Mouse (Mus musculus) brown adipose tissue, adult 24 weeks (tissue): ENCODE data around the gene Ndufs1. TPM values are rescaled to one million over a fixed set of nuclear protein-coding genes. Genes with fewer than 3 reads are reported as not detected.

Experiments used
- H3K27ac ChIP-seq: fragments of 200-500 bp; replicated peaks from 2 replicates; pipeline ENCODE4 v1.5.1; 2012; ENCODE audit warnings: low read depth, mild to moderate bottlenecking, low read length
- H3K4me1 ChIP-seq: fragments of 200-500 bp; 2 replicates; pipeline ENCODE4 v1.6.1; 2012; ENCODE audit warnings: low read length, mixed read lengths; ENCODE audit not compliant: control insufficient read depth, insufficient read depth, insufficient read length
- H3K4me3 ChIP-seq: fragments of 200-500 bp; 2 replicates; pipeline ENCODE4 v1.5.1; 2012; ENCODE audit warnings: low read depth, mild to moderate bottlenecking, low read length, moderate library complexity; ENCODE audit not compliant: insufficient read depth
- polyA plus RNA-seq: library from polyadenylated mRNA; stranded (reverse); fragments of >200 nt; gene quantifications from 2 replicates; pipeline ENCODE4 v1.2.4, GENCODE M21; 2012; ENCODE audit not compliant: missing spikeins, insufficient read depth, insufficient read length

Gene Ndufs1
- polyA plus RNA-seq, result 837 and 962 TPM in 2 replicates

DNA sequence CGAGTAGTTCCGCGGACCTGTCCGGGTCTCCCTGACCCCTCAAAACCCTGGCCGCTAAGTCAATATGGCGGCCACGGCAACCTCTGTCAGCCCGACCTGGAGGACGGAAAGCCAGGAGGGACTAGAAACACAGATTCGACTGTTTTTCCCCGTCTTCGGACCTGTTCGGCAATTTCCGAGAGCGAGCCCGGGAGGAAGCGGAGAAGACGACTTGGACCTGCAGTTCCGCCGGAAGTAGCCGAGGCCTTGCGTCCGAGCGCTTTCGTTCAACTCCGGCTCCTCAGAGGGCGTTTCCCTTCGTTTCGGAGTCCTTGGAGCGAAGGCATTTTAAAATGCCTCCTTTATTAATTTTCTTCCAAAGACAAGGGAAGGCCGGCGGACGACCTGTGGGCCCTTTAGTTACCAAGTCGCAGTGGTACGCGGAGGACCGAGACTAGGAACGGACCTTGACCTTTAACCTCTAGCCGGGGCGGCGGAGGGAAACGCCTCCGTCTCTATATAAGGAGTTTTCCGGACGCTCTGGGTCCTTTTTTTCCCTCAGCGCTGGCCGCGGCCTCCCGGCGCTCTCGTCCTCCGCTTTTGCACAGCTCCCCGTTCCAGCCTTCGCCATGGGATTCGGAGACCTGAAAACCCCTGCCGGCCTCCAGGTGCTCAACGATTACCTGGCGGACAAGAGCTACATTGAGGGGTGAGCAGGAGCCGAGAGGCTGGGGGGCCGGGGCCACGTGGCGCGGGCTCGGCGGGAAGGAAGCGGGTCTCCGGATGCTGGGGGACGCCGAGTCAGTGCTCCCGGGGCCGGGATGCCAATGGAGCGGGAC lies at the start of gene Ndufs1, which contains the start of gene Eef1b2:
Ndufs1 (minus strand) TSS at position 230 of the 818 bp plus-strand sequence.
Eef1b2 (plus strand) TSS at position 222 of the 818 bp plus-strand sequence.
- Histone ChIP-seq H3K4me3 (peak within 1 kb of the TSS; percentile 80), H3K27ac (peak within 1 kb of the TSS; percentile 97), H3K4me1 (peaks cover 8% of the 10 kb centered on the region; the same call in 1 of the 2 replicates)

DNA sequence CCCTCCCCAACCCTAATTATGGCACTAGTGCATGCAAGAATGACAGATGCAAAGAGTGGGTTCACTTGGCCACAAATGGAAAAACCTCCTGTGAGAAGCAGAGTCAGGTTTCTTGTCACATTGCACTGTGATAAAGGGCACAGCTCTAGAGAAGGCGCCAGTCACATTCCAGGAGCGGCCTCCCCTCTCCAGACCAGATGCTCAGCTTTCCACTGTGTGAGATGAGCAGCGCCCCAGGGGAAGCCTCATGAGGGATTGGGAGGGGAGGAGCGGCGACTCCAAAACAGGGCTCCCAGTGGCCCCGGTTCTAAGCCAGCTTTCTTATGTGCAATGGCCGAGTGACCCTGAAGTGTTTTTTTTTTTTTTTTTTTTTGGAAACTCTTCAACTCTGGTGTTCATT lies 49.3 kb upstream of the Ndufs1 start:
- H3K4me3 ChIP-seq, result no peak overlapping the region
- H3K27ac ChIP-seq, result no peak overlapping the region
- H3K4me1 ChIP-seq, result no peaks in the 10 kb centered on the region

DNA sequence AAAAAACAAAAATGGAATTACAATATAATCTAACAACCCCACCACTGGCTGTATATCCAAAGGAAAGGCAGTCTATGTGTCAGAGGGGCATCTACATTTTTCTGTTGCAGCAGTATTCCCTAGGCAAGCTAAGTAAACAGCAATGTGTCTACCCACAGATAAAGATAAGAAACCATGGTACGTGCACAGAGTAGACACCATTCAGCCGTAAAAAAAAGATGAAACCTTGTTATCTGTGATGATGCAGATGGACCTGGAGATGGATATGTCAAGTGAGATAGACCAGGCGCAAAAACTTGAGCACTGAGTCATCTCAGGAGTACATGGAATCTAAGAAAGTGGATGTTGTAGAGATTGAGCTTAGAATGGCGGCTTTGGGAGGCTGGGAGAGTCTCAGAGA lies 48.4 kb upstream of the Ndufs1 start:
- Histone ChIP-seq H3K4me1 (no peaks in the 10 kb centered on the region), H3K27ac (no peak overlapping the region), H3K4me3 (no peak overlapping the region)

DNA sequence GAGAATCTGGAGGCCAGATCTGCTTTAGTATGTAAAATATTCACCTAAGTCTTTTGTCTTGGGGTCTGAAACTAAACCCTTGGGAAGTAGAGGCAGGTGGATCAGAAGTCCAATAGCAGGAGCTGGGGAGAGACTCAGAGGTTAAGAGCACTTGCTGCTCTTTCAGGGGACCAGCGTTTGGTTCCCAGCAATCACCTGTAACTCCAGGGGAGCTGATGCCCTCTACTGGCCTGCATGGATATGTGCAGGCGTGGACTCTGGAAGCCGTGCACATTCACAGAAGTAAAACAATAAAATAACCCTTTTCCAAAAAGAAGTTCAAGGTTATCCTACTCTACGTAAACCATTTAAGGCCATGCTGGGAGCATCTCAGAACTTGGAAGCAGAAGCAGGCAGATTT lies 42.6 kb upstream of the Ndufs1 start:
- no peaks in the 10 kb centered on the region for H3K4me1 ChIP-seq
- no peak overlapping the region for H3K27ac ChIP-seq
- H3K4me3 ChIP-seq, result no peak overlapping the region

DNA sequence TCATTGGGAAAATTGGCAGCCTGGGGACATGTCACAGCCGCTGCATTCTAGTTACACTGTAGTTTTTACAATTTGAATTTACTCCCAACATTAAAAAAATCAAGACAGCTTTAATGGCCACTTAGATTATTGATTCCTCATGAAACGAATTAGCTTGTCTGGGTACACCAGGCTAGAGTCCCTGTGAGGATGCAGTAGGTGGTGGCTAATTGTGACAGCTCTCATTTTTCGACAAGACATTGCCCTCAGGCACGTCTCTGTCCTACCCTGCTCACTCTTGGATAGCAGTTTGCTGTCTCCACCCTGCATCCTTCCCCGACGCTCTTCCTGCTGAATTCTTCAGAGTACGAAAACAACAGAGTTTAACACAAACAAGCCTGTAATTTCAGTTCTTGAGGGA lies 38.0 kb upstream of the Ndufs1 start:
- peak overlapping the region; percentile 78 for H3K27ac ChIP-seq
- H3K4me1 ChIP-seq, result no peaks in the 10 kb centered on the region
- peak overlapping the region; percentile 25; the same call in 1 of the 2 replicates for H3K4me3 ChIP-seq

DNA sequence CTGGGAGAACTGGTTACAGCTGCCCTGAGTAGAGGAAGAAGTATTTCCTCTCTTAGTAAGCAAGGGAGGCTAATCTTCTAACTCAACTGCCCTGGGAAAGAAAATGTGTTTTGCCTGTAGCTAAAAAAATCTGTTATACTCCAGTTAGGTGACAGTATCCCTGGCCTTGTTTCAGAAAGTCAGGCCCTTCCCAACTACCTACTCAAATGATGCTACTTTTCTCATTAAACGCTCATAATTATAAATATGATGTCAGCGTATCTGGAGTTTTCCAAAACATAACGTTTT lies 37.6 kb upstream of the Ndufs1 start, which contains the start of gene Gpr1:
Gpr1 (minus strand) TSS at position 273 of the 288 bp plus-strand sequence.
- H3K4me1 ChIP-seq, result no peaks in the 10 kb centered on the region
- H3K4me3 ChIP-seq, result peak within 1 kb of the TSS; percentile 25; the same call in 1 of the 2 replicates
- peak within 1 kb of the TSS; percentile 78 for H3K27ac ChIP-seq

DNA sequence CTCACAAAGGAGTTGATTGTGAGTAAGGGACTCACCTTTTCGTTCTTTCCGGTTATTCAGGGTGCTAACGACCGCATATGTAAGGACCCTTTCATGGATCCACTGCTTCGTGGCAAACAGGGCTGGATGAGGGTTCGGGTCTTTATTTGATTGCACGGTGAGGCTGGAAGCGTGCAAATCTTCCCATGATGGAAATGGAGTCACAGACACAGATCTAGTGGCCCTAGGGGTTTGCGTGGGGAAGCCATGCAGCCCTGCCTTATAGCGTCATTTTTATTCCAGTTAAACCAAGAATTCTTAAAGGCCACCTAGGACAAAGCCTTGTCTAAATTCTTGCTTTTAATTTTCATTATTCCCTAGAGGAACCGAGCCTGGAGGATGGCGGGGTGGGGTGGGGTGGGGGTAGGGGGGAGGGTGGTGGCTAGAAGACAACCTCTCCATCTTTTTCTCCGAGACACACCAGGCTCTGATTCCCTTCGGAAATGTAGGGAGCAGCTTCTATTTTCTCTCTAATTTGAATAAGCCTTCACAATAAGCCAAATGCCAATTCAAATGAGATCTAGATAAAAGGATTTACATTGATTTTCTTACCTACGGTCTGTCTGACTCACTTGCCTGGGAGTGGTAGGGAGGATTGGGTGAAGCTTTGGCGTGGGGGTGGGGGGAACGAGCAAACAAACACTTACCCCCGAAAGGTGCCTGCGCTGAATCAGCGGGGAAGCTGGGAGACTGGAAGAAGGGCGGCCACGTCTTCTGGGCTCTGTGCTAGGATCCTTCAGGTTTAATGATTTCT lies 37.0 kb upstream of the Ndufs1 start:
- Histone ChIP-seq H3K27ac (peak overlapping the region; percentile 35), H3K4me1 (no peaks in the 10 kb centered on the region), H3K4me3 (0 out of 2 replicates have a peak overlapping the region, but pooled peaks have one; percentile 12)

DNA sequence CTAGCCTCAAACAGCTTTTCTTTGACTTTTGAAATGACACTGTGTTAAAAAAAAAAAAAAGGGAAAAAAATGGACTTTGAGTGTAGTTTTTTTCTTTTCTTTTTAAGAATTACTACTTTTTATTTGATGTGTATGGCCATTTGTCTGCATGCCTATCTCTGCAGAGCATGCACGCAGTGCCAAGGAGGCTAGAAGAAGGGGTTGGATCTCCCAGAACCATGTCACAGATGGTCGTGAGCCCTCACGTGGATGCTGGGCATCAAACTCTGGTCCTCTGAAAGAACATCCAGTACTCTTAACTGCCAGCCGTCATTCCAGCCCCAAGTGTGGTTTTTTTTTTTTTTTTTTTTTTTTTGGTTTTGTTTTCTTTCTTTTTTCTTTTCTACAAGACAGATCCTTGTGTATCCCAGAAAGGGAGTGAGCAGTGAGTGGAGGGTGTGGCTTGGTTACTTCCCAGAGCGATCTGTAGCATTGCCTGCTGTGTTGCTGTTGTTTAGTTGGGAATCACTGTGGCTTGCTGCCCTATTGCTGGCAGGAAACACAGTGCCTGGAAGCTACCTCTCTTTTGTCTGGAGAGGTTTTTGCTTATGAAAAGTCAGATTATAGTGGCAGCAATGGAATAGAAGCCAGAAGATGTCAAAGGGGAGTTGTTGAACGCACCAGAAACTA lies 33.4 kb upstream of the Ndufs1 start:
- no peaks in the 10 kb centered on the region for H3K4me1 ChIP-seq
- H3K4me3 ChIP-seq, result no peak overlapping the region
- no peak overlapping the region for H3K27ac ChIP-seq

DNA sequence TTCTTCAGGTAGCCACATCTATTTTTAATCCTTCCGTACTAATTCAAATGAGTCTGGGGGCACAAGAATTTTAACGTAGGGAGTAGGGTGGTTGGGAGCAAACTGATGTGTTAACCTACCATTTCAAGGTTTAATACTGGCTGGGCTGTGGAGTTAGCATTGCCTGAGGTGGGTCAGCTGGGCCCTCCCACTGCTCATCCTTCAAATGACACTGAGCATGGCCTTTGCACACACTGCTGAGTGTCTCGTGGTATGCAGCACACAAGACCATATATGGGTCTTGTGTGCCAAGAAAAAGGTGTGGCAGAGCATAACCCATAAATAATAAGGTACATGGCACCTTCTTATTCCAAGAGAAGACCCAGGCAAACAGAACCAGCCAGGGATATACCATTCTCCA lies 31.0 kb upstream of the Ndufs1 start:
- Histone ChIP-seq H3K27ac (no peak overlapping the region), H3K4me1 (no peaks in the 10 kb centered on the region), H3K4me3 (no peak overlapping the region)

DNA sequence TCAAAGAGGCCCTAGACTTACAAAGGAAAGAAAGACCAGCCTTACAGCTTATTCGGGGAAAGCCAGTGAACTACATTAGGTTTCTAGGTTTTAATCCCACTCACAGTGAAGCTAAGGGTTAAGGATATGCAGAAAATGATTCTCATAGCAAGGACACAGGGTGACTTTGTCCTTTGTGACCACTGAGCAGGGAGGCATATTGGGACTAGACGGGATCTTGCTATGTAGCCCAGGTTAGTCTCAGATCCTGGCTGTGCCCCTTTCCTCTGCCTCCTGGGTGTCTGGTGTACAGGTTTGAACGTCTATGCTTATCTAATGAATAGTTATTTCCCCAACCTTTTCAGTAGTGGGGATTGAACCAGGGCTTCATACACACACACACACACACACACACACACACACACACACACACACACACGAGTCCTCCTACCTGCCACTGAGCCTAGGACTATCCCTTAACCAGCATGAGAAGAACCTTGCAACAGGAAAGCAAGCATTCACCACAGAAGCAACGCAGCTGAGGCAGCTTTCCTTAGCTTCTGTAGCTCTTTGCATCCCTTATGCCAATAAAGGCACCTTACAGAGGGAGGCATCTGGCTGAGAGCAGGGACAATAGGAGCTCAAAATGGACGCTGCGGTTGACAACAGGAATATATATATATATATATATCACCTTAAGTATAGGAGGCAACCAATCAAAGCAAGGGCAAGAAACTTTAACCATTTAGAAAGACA lies 28.2 kb upstream of the Ndufs1 start:
- Histone ChIP-seq H3K27ac (no peak overlapping the region), H3K4me3 (no peak overlapping the region), H3K4me1 (no peaks in the 10 kb centered on the region)

DNA sequence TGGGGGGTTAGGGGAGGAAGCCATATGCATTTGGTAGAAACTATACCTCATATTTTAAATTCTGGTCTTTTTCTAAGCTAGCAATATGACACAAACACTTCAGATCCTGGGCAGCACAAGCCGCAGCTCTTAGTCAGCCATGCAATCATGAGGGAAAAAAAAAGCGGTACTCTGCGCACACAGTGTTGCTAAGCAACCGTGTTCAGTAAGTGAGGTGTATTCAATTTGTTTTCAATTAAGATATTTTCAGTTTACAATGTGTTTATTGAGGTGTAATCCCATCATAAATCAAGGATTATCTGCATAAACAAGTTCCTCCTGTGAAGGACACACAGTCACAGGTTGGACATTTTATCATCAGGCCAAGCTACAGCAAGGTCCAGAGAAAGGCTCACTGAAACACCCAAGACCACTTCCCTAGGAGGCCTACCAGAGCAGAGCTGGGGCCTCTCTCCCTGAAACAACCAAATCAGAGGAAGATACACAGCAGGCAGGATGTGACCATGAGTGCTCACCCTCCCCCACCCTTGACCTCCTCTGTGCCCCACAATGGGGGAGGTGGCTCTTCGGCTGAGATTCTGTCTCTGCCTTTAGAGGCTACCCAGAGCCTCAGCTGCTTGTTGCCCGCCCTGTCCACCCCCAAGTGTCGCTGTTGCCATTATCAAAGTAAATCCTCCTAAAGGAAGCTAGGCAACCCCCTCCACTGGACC lies 27.5 kb upstream of the Ndufs1 start:
- H3K27ac ChIP-seq, result no peak overlapping the region
- no peaks in the 10 kb centered on the region for H3K4me1 ChIP-seq
- H3K4me3 ChIP-seq, result no peak overlapping the region

DNA sequence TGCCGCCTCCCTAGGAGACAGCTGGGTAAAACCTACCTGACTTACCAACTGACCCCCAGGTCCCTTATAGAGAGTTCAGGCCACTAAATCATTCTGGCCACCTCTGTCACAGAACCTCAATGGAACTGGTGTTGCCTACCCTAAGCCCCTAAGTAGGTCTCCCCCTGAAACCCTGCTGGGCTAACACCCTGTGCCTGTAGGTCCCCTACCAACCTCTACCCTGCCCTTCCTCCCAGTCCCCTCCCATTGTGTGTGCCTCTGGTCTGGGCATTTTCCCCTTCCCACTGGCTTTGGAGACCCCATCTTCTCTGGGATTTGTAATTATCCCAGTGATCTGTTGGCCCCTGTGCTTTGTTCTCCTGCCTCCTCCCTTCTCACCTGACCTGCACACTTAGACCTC lies 26.8 kb upstream of the Ndufs1 start:
- no peaks in the 10 kb centered on the region for H3K4me1 ChIP-seq
- H3K27ac ChIP-seq, result no peak overlapping the region
- H3K4me3 ChIP-seq, result no peak overlapping the region

DNA sequence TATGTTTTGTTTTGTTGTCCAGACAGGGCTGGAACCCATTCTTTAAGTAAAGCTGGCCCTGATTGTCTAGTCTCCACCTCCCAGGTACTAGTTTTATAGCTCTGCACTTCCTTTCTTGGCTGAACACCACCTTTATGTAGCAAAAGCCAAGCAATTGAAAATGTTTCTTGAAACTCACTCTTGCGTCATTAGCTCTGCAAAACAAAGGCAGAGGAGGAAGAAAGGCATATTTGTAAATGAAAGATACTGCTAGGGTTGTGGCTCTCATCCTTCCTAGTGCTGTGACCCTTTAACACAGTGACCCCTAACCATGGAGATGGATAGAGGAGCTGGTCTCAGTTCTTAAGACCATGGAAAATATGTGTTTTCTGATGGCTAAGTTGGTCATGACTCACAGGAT lies 25.0 kb upstream of the Ndufs1 start:
- Histone ChIP-seq H3K4me3 (no peak overlapping the region), H3K4me1 (no peaks in the 10 kb centered on the region), H3K27ac (no peak overlapping the region)

DNA sequence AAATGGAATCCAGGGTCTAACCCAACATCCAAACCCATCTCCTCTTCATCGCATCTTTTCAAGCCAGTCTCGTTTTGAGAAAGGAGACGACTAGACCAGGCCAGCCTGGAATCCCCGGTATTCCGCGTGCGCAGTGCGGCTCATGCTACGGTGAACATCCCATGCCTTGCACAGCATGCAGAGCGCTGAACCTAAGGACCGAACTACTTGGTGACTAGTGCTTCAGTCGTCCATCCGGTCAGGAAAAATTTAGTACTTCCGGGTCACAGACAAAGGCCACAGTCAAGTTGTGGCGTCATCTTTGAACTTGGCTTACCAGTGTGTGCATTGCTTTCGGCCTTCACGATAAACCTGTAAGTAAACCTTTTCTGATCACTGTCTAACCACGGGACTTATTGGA lies 23.7 kb upstream of the Ndufs1 start:
- H3K4me1 ChIP-seq, result no peaks in the 10 kb centered on the region
- H3K4me3 ChIP-seq, result no peak overlapping the region
- no peak overlapping the region for H3K27ac ChIP-seq
